Mouse (Mus musculus): ENCODE measurements at regions not wholly inside any gene's neighbourhood (a gene's known extent, or its start where the extent isn't known, plus 50 kb on each side); places are given as distances from the start of the nearest gene placed in this dataset.

GRCm38 (mm10) chr4:124484613-124485586 is 125.7 kb downstream of the 3100002H09Rik start:
- Histone ChIP-seq H3K27me3 (ENCODE audit: control insufficient read depth, insufficient read depth, low read length, poor library complexity, severe bottlenecking) (no peaks in the 10 kb centered on the region), H3K36me3 (ENCODE audit: control insufficient read depth, insufficient read depth, low read length, poor library complexity, severe bottlenecking) (no peaks in the 10 kb centered on the region)
- no peak for DNase-seq (ENCODE audit: low read depth, low spot score)

GRCm38 (mm10) chr4:124477870-124478301 is 132.7 kb downstream of the 3100002H09Rik start:
- Histone ChIP-seq H3K36me3 (ENCODE audit: control insufficient read depth, insufficient read depth, low read length, poor library complexity, severe bottlenecking) (no peaks in the 10 kb centered on the region), H3K27me3 (ENCODE audit: control insufficient read depth, insufficient read depth, low read length, poor library complexity, severe bottlenecking) (no peaks in the 10 kb centered on the region)
- no peak for DNase-seq (ENCODE audit: low read depth, low spot score)

- H3K27me3 ChIP-seq (ENCODE audit: control insufficient read depth, insufficient read depth, low read length, poor library complexity, severe bottlenecking) = no peaks in the 10 kb centered on the region
- no peaks in the 10 kb centered on the region for H3K36me3 ChIP-seq (ENCODE audit: control insufficient read depth, insufficient read depth, low read length, poor library complexity, severe bottlenecking)
- no peak for DNase-seq (ENCODE audit: low read depth, low spot score)
These were observed 133.2 kb downstream of the 3100002H09Rik start for GRCm38 (mm10) chr4:124477359-124477868.

GRCm38 (mm10) chr4:124465229-124465820 is 145.3 kb downstream of the 3100002H09Rik start:
- Histone ChIP-seq H3K27me3 (ENCODE audit: control insufficient read depth, insufficient read depth, low read length, poor library complexity, severe bottlenecking) (no peaks in the 10 kb centered on the region), H3K36me3 (ENCODE audit: control insufficient read depth, insufficient read depth, low read length, poor library complexity, severe bottlenecking) (no peaks in the 10 kb centered on the region)
- DNase-seq (ENCODE audit: low read depth, low spot score) = no peak

GRCm38 (mm10) chr4:124455511-124456338 is 154.9 kb downstream of the 3100002H09Rik start:
- Histone ChIP-seq H3K27me3 (ENCODE audit: control insufficient read depth, insufficient read depth, low read length, poor library complexity, severe bottlenecking) (no peaks in the 10 kb centered on the region), H3K36me3 (ENCODE audit: control insufficient read depth, insufficient read depth, low read length, poor library complexity, severe bottlenecking) (no peaks in the 10 kb centered on the region)
- DNase-seq (ENCODE audit: low read depth, low spot score) = no peak

GRCm38 (mm10) chr4:124451131-124451530 is 159.5 kb downstream of the 3100002H09Rik start:
- DNase-seq (ENCODE audit: low read depth, low spot score) = no peak
- H3K36me3 ChIP-seq (ENCODE audit: control insufficient read depth, insufficient read depth, low read length, poor library complexity, severe bottlenecking) = no peaks in the 10 kb centered on the region
- H3K27me3 ChIP-seq (ENCODE audit: control insufficient read depth, insufficient read depth, low read length, poor library complexity, severe bottlenecking) = no peaks in the 10 kb centered on the region

GRCm38 (mm10) chr4:124446615-124447014 is 164.0 kb downstream of the 3100002H09Rik start:
- no peak for DNase-seq (ENCODE audit: low read depth, low spot score)
- H3K36me3 ChIP-seq (ENCODE audit: control insufficient read depth, insufficient read depth, low read length, poor library complexity, severe bottlenecking) = no peaks in the 10 kb centered on the region
- H3K27me3 ChIP-seq (ENCODE audit: control insufficient read depth, insufficient read depth, low read length, poor library complexity, severe bottlenecking) = no peaks in the 10 kb centered on the region

- Histone ChIP-seq H3K36me3 (ENCODE audit: control insufficient read depth, insufficient read depth, low read length, poor library complexity, severe bottlenecking) (no peaks in the 10 kb centered on the region), H3K27me3 (ENCODE audit: control insufficient read depth, insufficient read depth, low read length, poor library complexity, severe bottlenecking) (no peaks in the 10 kb centered on the region)
- no peak for DNase-seq (ENCODE audit: low read depth, low spot score)
These were observed 166.9 kb downstream of the 3100002H09Rik start for GRCm38 (mm10) chr4:124443613-124444108.

GRCm38 (mm10) chr4:124443130-124443503 is 167.5 kb downstream of the 3100002H09Rik start:
- no peaks in the 10 kb centered on the region for H3K36me3 ChIP-seq (ENCODE audit: control insufficient read depth, insufficient read depth, low read length, poor library complexity, severe bottlenecking)
- no peak for DNase-seq (ENCODE audit: low read depth, low spot score)
- no peaks in the 10 kb centered on the region for H3K27me3 ChIP-seq (ENCODE audit: control insufficient read depth, insufficient read depth, low read length, poor library complexity, severe bottlenecking)

- Histone ChIP-seq H3K27me3 (ENCODE audit: control insufficient read depth, insufficient read depth, low read length, poor library complexity, severe bottlenecking) (no peaks in the 10 kb centered on the region), H3K36me3 (ENCODE audit: control insufficient read depth, insufficient read depth, low read length, poor library complexity, severe bottlenecking) (no peaks in the 10 kb centered on the region)
- no peak for DNase-seq (ENCODE audit: low read depth, low spot score)
These were observed 168.0 kb downstream of the 3100002H09Rik start for GRCm38 (mm10) chr4:124442491-124443129.

- no peak for DNase-seq (ENCODE audit: low read depth, low spot score)
- Histone ChIP-seq H3K27me3 (ENCODE audit: control insufficient read depth, insufficient read depth, low read length, poor library complexity, severe bottlenecking) (no peaks in the 10 kb centered on the region), H3K36me3 (ENCODE audit: control insufficient read depth, insufficient read depth, low read length, poor library complexity, severe bottlenecking) (no peaks in the 10 kb centered on the region)
These were observed 168.7 kb downstream of the 3100002H09Rik start for GRCm38 (mm10) chr4:124441737-124442487.

- no peak for DNase-seq (ENCODE audit: low read depth, low spot score)
These were observed 175.6 kb downstream of the 3100002H09Rik start for GRCm38 (mm10) chr4:124435040-124435434.

More at GRCm38 (mm10) chr4:124435040-124435434, 175.6 kb downstream of the 3100002H09Rik start:
- no peaks in the 10 kb centered on the region for H3K27me3 ChIP-seq (ENCODE audit: control insufficient read depth, insufficient read depth, low read length, poor library complexity, severe bottlenecking)
- no peaks in the 10 kb centered on the region for H3K36me3 ChIP-seq (ENCODE audit: control insufficient read depth, insufficient read depth, low read length, poor library complexity, severe bottlenecking)

All from splenic B cell, adult 2 months (primary cell).